Mouse (Mus musculus) ES-Bruce4 (cell line): ENCODE measurements around the gene Wdr1. TPM values are rescaled to one million over a fixed set of nuclear protein-coding genes. Genes with fewer than 3 reads are reported as not detected.
"Not testable (repeated sequence)": the region's sequence is repeated elsewhere in the genome, so short reads cannot be mapped to it uniquely, and the experiment has no call there.

Experiments
- H3K27ac ChIP-seq: 2 replicates; pipeline ENCODE4 v1.5.1; 2012; ENCODE audit warnings: low read length, inconsistent platforms; ENCODE audit not compliant: insufficient read depth
- H3K27me3 ChIP-seq: 2 replicates; pipeline ENCODE4 v1.6.1; 2012; ENCODE audit warnings: mild to moderate bottlenecking, low read length, inconsistent platforms; ENCODE audit not compliant: control insufficient read depth, poor library complexity, insufficient read depth, severe bottlenecking
- H3K36me3 ChIP-seq: 2 replicates; pipeline ENCODE4 v1.6.1; 2012; ENCODE audit warnings: inconsistent platforms, mild to moderate bottlenecking, low read length, moderate library complexity; ENCODE audit not compliant: control insufficient read depth, poor library complexity, insufficient read depth, severe bottlenecking
- H3K4me1 ChIP-seq: one replicate; pipeline ENCODE4 v1.8.1; 2011; ENCODE audit warnings: low read length; ENCODE audit not compliant: control insufficient read depth, insufficient read depth
- H3K4me3 ChIP-seq: 2 replicates; pipeline ENCODE4 v1.5.1; 2011; ENCODE audit warnings: low read depth, mild to moderate bottlenecking, low read length
- H3K9ac ChIP-seq: 2 replicates; pipeline ENCODE4 v1.6.1; 2012; ENCODE audit warnings: low read depth, mild to moderate bottlenecking, inconsistent platforms; ENCODE audit not compliant: poor library complexity, severe bottlenecking
- H3K9me3 ChIP-seq: replicated peaks from 2 replicates; pipeline ENCODE4 v1.6.1; 2012; ENCODE audit warnings: mild to moderate bottlenecking, low read length, inconsistent platforms; ENCODE audit not compliant: control insufficient read depth, poor library complexity, insufficient read depth, severe bottlenecking
- CTCF ChIP-seq: IDR thresholded peaks from one replicate; pipeline ENCODE4 v1.8.1; 2011; ENCODE audit warnings: low read depth, low read length
- EP300 ChIP-seq: IDR thresholded peaks from 2 replicates; pipeline ENCODE4 v1.6.1; 2011; ENCODE audit warnings: low read depth, low read length; ENCODE audit not compliant: insufficient read depth
- POLR2A ChIP-seq: IDR thresholded peaks from one replicate; pipeline ENCODE4 v1.8.1; 2011; ENCODE audit warnings: low read length; ENCODE audit not compliant: insufficient read depth
- polyA plus RNA-seq: library from polyadenylated mRNA; stranded (reverse); fragments of >200 nt; gene quantifications from 2 replicates; pipeline ENCODE4 v1.2.4, GENCODE M21; 2011; ENCODE audit warnings: low read depth; ENCODE audit not compliant: missing spikeins, insufficient read depth, insufficient read length

Wdr1 gene
- polyA plus RNA-seq, 1 experiment = 79.0 TPM

GRCm38 (mm10) chr5:38479908-38480725 is 82.9 kb downstream of the Wdr1 start:
- Histone ChIP-seq H3K27ac (no peak overlapping the region), H3K4me1 (peaks cover 2% of the 10 kb centered on the region), H3K4me3 (no peak overlapping the region)

GRCm38 (mm10) chr5:38479545-38479907 is 83.5 kb downstream of the Wdr1 start:
- H3K27me3 ChIP-seq, H3K36me3 ChIP-seq, H3K27ac ChIP-seq, H3K9ac ChIP-seq, H3K9me3 ChIP-seq, H3K4me1 ChIP-seq, H3K4me3 ChIP-seq: not testable (repeated sequence)

More at GRCm38 (mm10) chr5:38479908-38480725, 82.9 kb downstream of the Wdr1 start:
- Histone ChIP-seq H3K9ac (no peak overlapping the region), H3K9me3 (peaks cover 8% of the 10 kb centered on the region), H3K27me3 (no peaks in the 10 kb centered on the region), H3K36me3 (no peaks in the 10 kb centered on the region)
- no peak for TF ChIP-seq POLR2A
- TF ChIP-seq CTCF = no peak
- TF ChIP-seq EP300 = no peak

DNA sequence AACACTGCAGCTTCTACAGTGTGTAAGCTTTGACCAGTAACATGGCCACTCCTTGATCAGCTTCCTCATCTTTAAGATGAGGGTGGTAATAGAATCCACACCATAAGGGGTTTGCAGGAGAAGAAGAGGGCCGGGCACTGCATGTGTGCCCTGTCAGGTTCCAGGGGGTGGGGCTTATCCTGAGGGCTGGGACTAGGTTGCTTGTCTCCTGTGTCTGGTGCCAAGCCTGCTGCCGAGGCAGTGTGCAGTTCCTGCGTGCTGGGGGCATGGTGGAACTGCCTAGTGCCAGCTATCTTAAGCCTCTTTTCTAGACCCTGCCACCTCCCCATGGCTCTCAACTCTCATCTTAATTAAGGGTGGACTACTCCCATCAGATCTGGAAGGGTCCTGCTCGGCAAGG is 84.0 kb downstream of the Wdr1 start:
- Histone ChIP-seq H3K36me3 (no peaks in the 10 kb centered on the region), H3K4me1 (peaks cover 2% of the 10 kb centered on the region), H3K4me3 (no peak overlapping the region), H3K9me3 (peaks cover 8% of the 10 kb centered on the region), H3K27ac (no peak overlapping the region), H3K9ac (no peak overlapping the region), H3K27me3 (no peaks in the 10 kb centered on the region)
- TF ChIP-seq EP300 (no peak), POLR2A (no peak), CTCF (no peak)

GRCm38 (mm10) chr5:38477731-38478445 is 85.1 kb downstream of the Wdr1 start:
- Histone ChIP-seq H3K4me3 (no peak overlapping the region), H3K36me3 (no peaks in the 10 kb centered on the region), H3K27me3 (no peaks in the 10 kb centered on the region), H3K4me1 (peaks cover 2% of the 10 kb centered on the region), H3K27ac (no peak overlapping the region), H3K9ac (no peak overlapping the region), H3K9me3 (peaks cover 8% of the 10 kb centered on the region)
- TF ChIP-seq EP300 (no peak), CTCF (no peak), POLR2A (no peak)

DNA sequence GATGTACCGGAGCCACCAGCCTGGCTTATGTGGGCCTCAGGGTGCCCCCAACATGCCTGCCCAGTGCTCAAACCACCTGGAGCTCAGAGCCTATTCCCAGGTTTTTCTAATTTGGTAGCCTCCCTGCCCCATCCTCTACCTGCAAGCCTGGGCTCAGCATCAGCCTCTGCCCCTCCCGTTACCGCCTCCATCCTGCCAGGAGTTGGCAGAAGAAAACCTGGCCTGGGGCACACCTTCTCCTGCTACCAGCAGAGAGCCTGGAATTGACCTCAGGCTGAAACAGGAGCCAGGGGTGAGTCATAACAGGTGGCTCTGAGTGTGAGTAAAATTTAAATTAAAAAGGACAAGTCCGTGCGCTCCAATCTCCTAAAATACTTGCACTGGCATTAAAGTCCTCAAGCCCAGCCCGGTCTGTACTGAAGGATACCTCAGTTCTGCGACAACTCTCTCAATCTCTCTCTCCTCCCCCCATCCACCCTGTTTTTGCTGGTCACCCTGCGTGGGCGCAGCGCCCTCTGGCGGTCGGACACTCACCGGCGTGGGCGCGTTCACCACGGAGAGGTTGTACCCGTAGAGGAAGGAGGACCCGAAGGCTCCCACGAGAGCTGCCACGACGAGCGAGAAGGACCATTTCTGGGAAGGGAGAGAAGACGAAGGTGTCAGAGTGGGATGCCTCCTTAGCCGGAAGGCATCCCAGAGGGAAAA is 86.0 kb downstream of the Wdr1 start:
- Histone ChIP-seq H3K4me1 (peaks cover 2% of the 10 kb centered on the region), H3K9me3 (peaks cover 8% of the 10 kb centered on the region), H3K4me3 (no peak overlapping the region), H3K9ac (no peak overlapping the region), H3K27ac (no peak overlapping the region), H3K27me3 (no peaks in the 10 kb centered on the region), H3K36me3 (no peaks in the 10 kb centered on the region)
- TF ChIP-seq EP300 (no peak), POLR2A (no peak), CTCF (no peak)

Other genes starting within 250 kb of the Wdr1 start
- gene Drd5, start 243.9 kb downstream of the Wdr1 start, polyA plus RNA-seq = not detected in 2 replicates
- gene Slc2a9, start 60.1 kb downstream of the Wdr1 start, polyA plus RNA-seq = not detected in 2 replicates
- gene Zfp518b, start 121.6 kb upstream of the Wdr1 start, polyA plus RNA-seq = 21.6 and 26.6 TPM in 2 replicates